Mouse (Mus musculus) stomach, embryonic 15.5 days (tissue): ENCODE data around the gene Mgmt. TPM values are rescaled to one million over a fixed set of nuclear protein-coding genes. Genes with fewer than 3 reads are reported as not detected.

Experiments
- ATAC-seq: fragments of 200-750 bp; cut with Nextera tagmentation; 2 replicates; pipeline ENCODE4 v1.8.0; 2017; ENCODE audit warnings: low read depth, moderate number of reproducible peaks, moderate TSS enrichment; ENCODE audit not compliant: insufficient read depth, low FRiP score
- H3K27ac ChIP-seq: fragments of 300-500 bp; sonication (generic); 2 replicates; pipeline ENCODE4 v1.5.1; 2015; ENCODE audit warnings: mild to moderate bottlenecking, inconsistent platforms
- H3K27me3 ChIP-seq: fragments of 300-500 bp; sonication (generic); replicated peaks from 2 replicates; pipeline ENCODE4 v1.6.1; 2015; ENCODE audit warnings: inconsistent platforms
- H3K36me3 ChIP-seq: fragments of 300-500 bp; sonication (generic); 2 replicates; pipeline ENCODE4 v1.6.1; 2015; ENCODE audit warnings: inconsistent platforms
- H3K4me1 ChIP-seq: fragments of 300-500 bp; sonication (generic); 2 replicates; pipeline ENCODE4 v1.6.1; 2015; ENCODE audit warnings: inconsistent platforms
- H3K4me2 ChIP-seq: fragments of 300-500 bp; sonication (generic); 2 replicates; pipeline ENCODE4 v1.6.1; 2015; ENCODE audit warnings: mild to moderate bottlenecking, inconsistent platforms
- H3K4me3 ChIP-seq: fragments of 300-500 bp; sonication (generic); replicated peaks from 2 replicates; pipeline ENCODE4 v1.5.1; 2015; ENCODE audit warnings: inconsistent platforms
- H3K9ac ChIP-seq: fragments of 300-500 bp; sonication (generic); 2 replicates; pipeline ENCODE4 v1.6.1; 2015; ENCODE audit warnings: inconsistent platforms
- H3K9me3 ChIP-seq: fragments of 300-500 bp; sonication (generic); 2 replicates; pipeline ENCODE4 v1.6.1; 2016; ENCODE audit warnings: inconsistent platforms
- WGBS: fragments of 180-500 bp; shearing (Covaris S2); methylation state at CpG from one replicate; pipeline ENCODE4 v1.1.7; 2015; 5-methylcytosine and 5-hydroxymethylcytosine counted together
- polyA plus RNA-seq: library from polyadenylated mRNA; unstranded; fragments of >200 nt; fragmentation: Nextera tagmentation; extraction: Ambion mirVana; gene quantifications from 2 replicates; pipeline ENCODE4 v1.2.1, GENCODE M21; 2015

The Mgmt gene
- polyA plus RNA-seq, 1 experiment from 2014 or later, result 6.2 TPM

DNA sequence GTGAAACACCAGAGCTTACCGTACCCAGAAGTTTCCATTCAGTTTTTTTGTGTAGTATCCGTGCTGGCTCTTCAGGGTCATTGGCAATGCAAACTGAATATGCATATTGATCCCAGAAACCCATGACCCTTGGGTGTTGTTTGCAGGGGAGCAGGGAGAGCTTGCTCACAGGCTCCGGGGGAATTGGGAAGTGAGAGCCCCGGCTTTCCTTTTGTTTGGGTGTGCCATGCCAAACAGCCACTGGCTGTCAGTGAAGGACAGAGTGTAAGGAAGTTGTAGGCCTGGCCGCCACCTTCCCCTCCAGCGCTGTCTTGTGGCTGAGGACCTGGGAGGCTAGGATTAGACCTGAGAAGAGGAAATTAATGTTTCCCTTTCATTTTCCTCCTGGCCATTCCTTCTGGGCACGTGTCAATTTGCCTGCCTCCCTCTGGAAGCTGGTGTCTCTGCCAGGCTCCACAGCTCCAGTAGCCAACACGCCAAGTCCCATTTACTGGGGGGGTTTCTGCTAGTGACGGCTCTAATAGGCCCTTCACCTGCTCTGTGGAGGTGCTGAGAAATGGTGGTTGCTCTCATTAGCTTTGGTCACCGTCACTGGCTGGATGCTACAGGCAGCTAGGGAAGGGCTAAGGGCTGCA lies 144.0 kb downstream of the Mgmt start:
- no peaks in the 10 kb centered on the region for H3K9me3 ChIP-seq
- no peak overlapping the region for H3K9ac ChIP-seq
- no peak overlapping the region for H3K4me2 ChIP-seq
- H3K27me3 ChIP-seq, result no peaks in the 10 kb centered on the region
- no peak for ATAC-seq
- H3K36me3 ChIP-seq, result no peaks in the 10 kb centered on the region
- H3K4me3 ChIP-seq, result no peak overlapping the region
- H3K27ac ChIP-seq, result no peak overlapping the region
- 65% methylated on average over 10 of the region's 10 CpGs for WGBS
- 0 out of 2 replicates have a peak, but pooled peaks cover 4% of the 10 kb centered on the region for H3K4me1 ChIP-seq

DNA sequence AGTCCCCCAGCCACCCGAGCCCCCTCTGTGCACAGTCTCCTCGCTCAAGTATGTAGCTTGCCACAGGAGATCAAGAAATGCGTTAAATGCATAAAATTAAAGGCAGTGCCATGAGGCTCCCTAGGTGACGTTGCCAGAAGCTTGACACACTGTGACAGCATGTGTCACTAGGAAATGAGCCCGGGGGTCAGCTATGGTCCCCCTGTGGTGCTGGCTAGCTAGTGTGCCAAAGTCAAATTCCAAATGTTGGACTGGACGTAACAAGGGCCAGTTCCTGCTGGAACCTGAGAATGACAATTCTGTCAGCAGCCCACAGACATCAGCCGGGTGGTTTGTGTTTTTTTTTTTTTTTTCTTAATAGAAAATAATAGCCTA lies 144.5 kb downstream of the Mgmt start:
- no peak overlapping the region for H3K27ac ChIP-seq
- H3K36me3 ChIP-seq, result no peaks in the 10 kb centered on the region
- no peak overlapping the region for H3K4me2 ChIP-seq
- no peak overlapping the region for H3K4me3 ChIP-seq
- H3K9me3 ChIP-seq, result no peaks in the 10 kb centered on the region
- 76% methylated on average over 7 of the region's 7 CpGs for WGBS
- ATAC-seq, result no peak
- H3K9ac ChIP-seq, result no peak overlapping the region
- no peaks in the 10 kb centered on the region for H3K27me3 ChIP-seq
- 0 out of 2 replicates have a peak, but pooled peaks cover 4% of the 10 kb centered on the region for H3K4me1 ChIP-seq

DNA sequence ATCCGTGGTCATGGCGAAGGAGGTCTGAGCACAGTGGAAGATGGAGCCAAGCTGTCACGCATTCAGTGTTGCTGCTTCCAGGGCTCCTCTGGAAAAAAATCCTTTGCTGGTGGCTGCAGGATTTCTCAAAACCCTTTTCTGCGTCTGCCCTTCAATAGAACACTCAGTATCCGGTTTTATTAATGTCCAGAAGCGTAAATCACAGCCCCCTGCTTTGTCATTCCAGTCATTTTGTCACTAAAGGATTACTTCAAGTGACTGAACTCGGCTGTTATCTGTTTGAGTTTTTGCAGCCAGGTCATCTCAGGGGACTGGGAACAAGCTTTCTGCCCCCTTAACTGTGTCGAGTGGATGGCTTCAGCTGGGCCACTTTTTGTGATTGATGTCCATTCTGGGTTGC lies 146.2 kb downstream of the Mgmt start:
- H3K27ac ChIP-seq, result no peak overlapping the region
- no peak overlapping the region for H3K4me2 ChIP-seq
- 30% methylated on average over 8 of the region's 8 CpGs for WGBS
- H3K27me3 ChIP-seq, result no peaks in the 10 kb centered on the region
- no peak for ATAC-seq
- no peaks in the 10 kb centered on the region for H3K9me3 ChIP-seq
- H3K4me3 ChIP-seq, result no peak overlapping the region
- H3K36me3 ChIP-seq, result no peaks in the 10 kb centered on the region
- H3K4me1 ChIP-seq, result 0 out of 2 replicates have a peak, but pooled peaks cover 4% of the 10 kb centered on the region
- no peak overlapping the region for H3K9ac ChIP-seq

DNA sequence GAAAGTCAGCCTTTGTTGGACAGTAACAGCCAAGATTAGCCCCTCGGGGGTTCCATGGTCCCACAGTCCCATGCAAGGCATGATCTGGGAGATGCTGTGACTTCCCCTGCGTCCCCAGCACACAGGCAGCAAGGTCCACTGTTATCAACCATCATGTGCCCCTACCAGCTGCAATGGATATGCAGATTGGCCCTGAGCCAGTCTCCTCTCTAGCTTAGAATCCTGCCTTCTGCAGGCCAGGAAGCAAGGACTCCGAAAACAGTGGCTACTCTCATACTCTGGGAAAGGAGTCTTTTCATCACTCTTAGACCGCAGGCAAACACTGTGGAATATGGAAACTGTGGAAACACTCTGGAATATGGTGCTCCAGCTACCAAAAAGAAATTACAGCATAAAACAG lies 152.5 kb downstream of the Mgmt start:
- no peak for ATAC-seq
- H3K4me1 ChIP-seq, result no peaks in the 10 kb centered on the region
- H3K27ac ChIP-seq, result no peak overlapping the region
- no peak overlapping the region for H3K9ac ChIP-seq
- 87% methylated on average over 4 of the region's 4 CpGs for WGBS
- H3K4me3 ChIP-seq, result no peak overlapping the region
- no peaks in the 10 kb centered on the region for H3K27me3 ChIP-seq
- no peaks in the 10 kb centered on the region for H3K9me3 ChIP-seq
- H3K36me3 ChIP-seq, result no peaks in the 10 kb centered on the region
- no peak overlapping the region for H3K4me2 ChIP-seq

DNA sequence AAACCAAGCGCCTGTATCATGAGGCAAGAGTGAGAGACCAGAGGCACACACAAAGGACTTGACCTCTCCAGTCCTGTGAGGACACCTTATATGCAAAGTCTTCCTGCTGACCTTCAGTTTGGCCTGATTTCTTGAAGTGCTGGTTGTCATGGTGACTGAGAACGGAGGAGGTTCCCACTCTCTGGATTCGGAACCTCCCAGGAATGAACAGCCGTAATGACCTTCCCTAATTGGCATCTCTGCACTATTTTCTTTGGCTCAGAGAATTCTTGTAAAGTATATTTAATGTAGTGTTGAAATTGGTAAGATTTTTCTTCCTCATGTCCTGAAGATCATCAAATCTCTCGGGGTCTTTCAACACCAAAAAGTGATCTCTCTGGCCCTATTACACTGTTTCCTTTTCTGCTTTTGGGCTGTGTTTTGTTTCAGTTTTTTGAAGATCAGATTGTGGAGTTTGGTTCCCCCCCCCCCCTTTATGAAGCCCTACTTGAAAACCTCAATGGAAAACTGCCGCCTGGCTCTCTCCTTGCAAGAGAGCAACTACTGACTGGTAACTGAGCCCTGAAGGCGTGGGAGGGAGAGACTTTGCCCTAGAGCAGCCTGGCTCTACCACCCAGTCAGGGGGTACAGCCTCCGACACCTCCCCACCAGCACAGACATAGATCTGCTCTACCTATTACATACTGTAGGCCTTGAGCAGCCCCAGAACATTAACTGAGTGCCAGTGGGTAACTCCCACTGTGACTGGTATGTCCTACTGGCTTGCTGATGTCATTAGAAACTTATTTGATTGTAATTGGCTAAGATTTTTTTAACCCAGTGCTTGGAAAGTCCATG lies 153.9 kb downstream of the Mgmt start:
- no peaks in the 10 kb centered on the region for H3K36me3 ChIP-seq
- no peaks in the 10 kb centered on the region for H3K27me3 ChIP-seq
- ATAC-seq, result no peak
- no peaks in the 10 kb centered on the region for H3K9me3 ChIP-seq
- no peak overlapping the region for H3K4me2 ChIP-seq
- WGBS, result 72% methylated on average over 8 of the region's 8 CpGs
- H3K9ac ChIP-seq, result no peak overlapping the region
- no peaks in the 10 kb centered on the region for H3K4me1 ChIP-seq
- no peak overlapping the region for H3K4me3 ChIP-seq
- no peak overlapping the region for H3K27ac ChIP-seq

DNA sequence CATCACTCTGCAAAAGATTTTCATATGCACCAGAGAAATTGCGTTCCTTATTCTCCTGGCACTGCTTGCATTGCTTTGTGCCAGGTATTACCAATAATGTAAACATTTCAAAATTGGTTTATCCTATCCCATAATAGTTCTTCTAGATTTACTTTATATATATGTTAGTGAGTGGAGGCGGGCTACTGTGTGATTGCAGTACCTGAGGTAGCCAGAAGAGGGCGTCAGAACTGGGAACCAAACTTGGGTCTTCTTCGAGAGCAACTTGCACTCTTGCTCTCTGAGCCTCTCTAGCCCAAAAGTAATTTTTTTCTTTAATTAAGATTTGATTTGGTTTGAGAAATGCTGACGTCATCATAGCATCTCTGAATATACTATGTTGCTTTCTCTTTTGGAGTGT lies 159.9 kb downstream of the Mgmt start:
- WGBS, result 71% methylated on average over 5 of the region's 5 CpGs
- no peak overlapping the region for H3K4me2 ChIP-seq
- H3K9me3 ChIP-seq, result no peaks in the 10 kb centered on the region
- no peak overlapping the region for H3K9ac ChIP-seq
- no peaks in the 10 kb centered on the region for H3K4me1 ChIP-seq
- no peaks in the 10 kb centered on the region for H3K27me3 ChIP-seq
- no peak overlapping the region for H3K27ac ChIP-seq
- no peak for ATAC-seq
- H3K4me3 ChIP-seq, result no peak overlapping the region
- no peaks in the 10 kb centered on the region for H3K36me3 ChIP-seq

DNA sequence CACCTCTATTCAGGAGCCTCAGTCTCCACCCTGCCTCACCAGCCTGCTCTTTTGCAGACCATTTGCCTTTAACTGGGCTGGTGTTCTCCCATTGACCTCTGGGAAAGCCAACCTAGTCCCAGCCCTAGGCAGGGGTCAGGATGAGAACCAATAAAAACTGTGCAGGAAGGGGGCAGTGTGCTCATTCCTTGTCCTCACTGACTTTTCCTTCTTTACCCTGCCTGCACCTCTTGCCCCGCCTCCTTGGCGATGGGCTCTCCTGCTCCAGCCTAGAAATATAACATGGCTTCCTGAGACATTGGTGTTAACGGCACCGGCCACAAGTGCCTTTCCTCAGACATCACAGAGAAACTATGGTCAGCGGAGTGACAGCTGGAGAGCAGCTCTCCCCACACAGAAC lies 161.7 kb downstream of the Mgmt start:
- 52% methylated on average over 5 of the region's 5 CpGs for WGBS
- no peak overlapping the region for H3K4me3 ChIP-seq
- H3K27ac ChIP-seq, result no peak overlapping the region
- ATAC-seq, result no peak
- no peaks in the 10 kb centered on the region for H3K4me1 ChIP-seq
- H3K9ac ChIP-seq, result no peak overlapping the region
- no peaks in the 10 kb centered on the region for H3K27me3 ChIP-seq
- no peak overlapping the region for H3K4me2 ChIP-seq
- H3K9me3 ChIP-seq, result no peaks in the 10 kb centered on the region
- H3K36me3 ChIP-seq, result no peaks in the 10 kb centered on the region

DNA sequence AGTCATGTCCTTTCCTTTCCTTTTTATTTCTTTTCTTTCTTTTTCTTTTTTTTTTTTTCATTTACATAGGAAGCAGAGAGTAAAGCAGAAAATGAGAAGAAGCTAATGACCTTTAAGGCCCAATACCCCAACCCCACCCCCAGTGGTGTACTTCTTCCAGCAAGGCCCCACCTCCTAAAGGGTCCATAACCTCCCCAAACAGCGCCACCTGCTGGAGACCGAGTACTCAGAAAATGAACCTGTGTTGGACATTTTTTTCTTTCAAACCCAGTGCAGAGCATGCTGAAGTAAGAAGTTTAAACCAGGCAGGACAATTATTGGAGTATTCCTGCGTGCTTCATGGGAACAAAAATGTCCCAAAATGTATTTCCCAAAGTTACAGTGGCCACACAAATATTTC lies 166.1 kb downstream of the Mgmt start:
- no peaks in the 10 kb centered on the region for H3K36me3 ChIP-seq
- H3K4me1 ChIP-seq, result no peaks in the 10 kb centered on the region
- ATAC-seq, result no peak
- no peaks in the 10 kb centered on the region for H3K27me3 ChIP-seq
- H3K9me3 ChIP-seq, result no peaks in the 10 kb centered on the region
- no peak overlapping the region for H3K4me3 ChIP-seq
- H3K4me2 ChIP-seq, result no peak overlapping the region
- 42% methylated on average over 3 of the region's 3 CpGs for WGBS
- H3K27ac ChIP-seq, result no peak overlapping the region
- H3K9ac ChIP-seq, result no peak overlapping the region

DNA sequence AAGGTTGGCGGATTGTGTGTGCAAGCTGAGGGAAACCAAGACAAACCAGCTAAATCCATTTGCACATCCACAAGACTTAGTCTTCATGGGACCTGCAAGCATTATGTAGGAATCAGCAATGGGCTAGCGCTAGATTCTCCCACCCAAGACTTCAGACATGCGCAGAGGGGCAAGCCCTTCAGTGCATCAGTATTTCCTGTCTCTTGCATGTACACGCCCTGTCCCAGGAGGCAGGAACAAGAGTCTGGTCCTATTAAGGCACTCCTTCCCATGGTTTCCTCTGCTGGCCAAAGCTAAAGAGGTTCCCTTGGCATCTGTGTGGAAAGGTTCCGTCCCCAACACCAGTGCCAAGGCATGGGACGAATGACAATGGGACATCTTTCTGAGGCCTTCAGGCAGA lies 166.7 kb downstream of the Mgmt start:
- no peaks in the 10 kb centered on the region for H3K36me3 ChIP-seq
- H3K4me3 ChIP-seq, result no peak overlapping the region
- no peak overlapping the region for H3K9ac ChIP-seq
- H3K4me2 ChIP-seq, result no peak overlapping the region
- 91% methylated on average over 6 of the region's 6 CpGs for WGBS
- ATAC-seq, result no peak
- no peaks in the 10 kb centered on the region for H3K4me1 ChIP-seq
- H3K27me3 ChIP-seq, result no peaks in the 10 kb centered on the region
- no peaks in the 10 kb centered on the region for H3K9me3 ChIP-seq
- H3K27ac ChIP-seq, result no peak overlapping the region

DNA sequence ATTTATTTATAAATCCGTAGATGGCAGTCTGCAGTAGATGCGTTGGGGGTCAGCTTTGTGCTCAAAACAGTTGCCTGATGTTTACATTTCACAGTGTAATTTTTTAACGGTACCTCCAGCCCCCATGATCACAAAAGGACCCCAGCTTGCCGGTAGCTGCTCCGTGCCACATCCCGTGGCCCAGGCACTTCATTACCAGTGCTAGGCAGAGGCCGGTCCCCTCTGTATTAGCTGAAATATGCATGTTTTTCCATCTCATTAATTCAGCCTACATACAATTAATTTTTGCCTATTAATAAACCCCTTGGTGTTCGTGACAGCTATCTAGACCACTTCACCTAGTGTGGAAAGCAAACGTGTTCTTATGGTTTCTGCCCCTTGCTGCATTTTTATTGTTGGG lies 169.8 kb downstream of the Mgmt start:
- Histone ChIP-seq H3K4me1 (no peaks in the 10 kb centered on the region), H3K9ac (no peak overlapping the region), H3K9me3 (no peaks in the 10 kb centered on the region), H3K4me2 (no peak overlapping the region), H3K4me3 (no peak overlapping the region), H3K27me3 (no peaks in the 10 kb centered on the region), H3K27ac (no peak overlapping the region), H3K36me3 (no peaks in the 10 kb centered on the region)
- no peak for ATAC-seq
- WGBS, result 64% methylated on average over 9 of the region's 9 CpGs

DNA sequence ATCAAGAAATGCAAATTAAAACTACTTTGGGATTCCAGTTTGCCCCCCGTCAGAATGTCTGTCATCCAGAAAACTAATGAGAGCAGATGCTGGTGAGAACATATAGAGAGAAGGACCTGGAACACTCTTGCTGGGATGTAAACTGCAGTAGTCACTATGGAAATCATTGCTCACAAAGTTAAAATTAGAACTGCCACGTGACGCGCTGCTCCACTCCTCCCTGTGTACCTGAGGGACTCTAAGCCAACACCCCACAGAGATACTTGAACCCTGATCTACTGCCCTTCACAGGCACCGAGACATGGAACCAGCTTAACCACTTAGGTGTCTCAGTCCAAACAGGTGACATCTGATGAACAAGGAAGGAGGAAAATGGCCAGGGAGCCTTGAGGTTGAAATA lies 171.0 kb downstream of the Mgmt start:
- H3K36me3 ChIP-seq, result no peaks in the 10 kb centered on the region
- ATAC-seq, result no peak
- no peaks in the 10 kb centered on the region for H3K4me1 ChIP-seq
- H3K27me3 ChIP-seq, result no peaks in the 10 kb centered on the region
- H3K9ac ChIP-seq, result no peak overlapping the region
- H3K4me3 ChIP-seq, result no peak overlapping the region
- H3K27ac ChIP-seq, result no peak overlapping the region
- no peaks in the 10 kb centered on the region for H3K9me3 ChIP-seq
- no peak overlapping the region for H3K4me2 ChIP-seq
- WGBS, result 86% methylated on average over 5 of the region's 5 CpGs

DNA sequence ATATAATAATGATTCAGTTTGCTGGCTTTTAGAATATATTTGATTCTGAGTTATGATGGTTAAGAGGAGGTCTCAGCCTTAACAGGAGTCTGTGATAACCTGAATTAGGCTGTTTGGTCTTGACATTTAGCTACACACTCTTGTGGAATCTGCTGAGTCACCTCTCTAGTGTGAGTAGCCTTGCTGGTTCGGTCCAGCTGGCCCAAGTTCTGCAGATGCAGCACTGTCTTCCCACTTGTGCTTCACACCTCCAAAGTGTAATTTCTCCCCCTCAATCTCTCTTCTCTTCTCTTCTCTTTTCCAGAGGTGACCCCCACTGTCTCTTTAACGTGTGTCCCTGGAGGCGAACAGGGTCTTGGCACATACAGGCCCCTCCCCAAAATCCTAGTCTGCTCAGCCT lies 171.8 kb downstream of the Mgmt start:
- Histone ChIP-seq H3K4me2 (no peak overlapping the region), H3K4me3 (no peak overlapping the region), H3K27ac (no peak overlapping the region), H3K9me3 (no peaks in the 10 kb centered on the region), H3K9ac (no peak overlapping the region), H3K4me1 (no peaks in the 10 kb centered on the region), H3K27me3 (no peaks in the 10 kb centered on the region), H3K36me3 (no peaks in the 10 kb centered on the region)
- ATAC-seq, result no peak
- 65% methylated on average over 3 of the region's 3 CpGs for WGBS
